Mouse (Mus musculus) lung, postnatal 0 days (tissue): Measurements from ENCODE around the gene Hist1h2ah. TPM values are rescaled to one million over a fixed set of nuclear protein-coding genes. Genes with fewer than 3 reads are reported as not detected.

Source experiments
- ATAC-seq: fragments of 200-750 bp; cut with Nextera tagmentation; 2 replicates; pipeline ENCODE4 v1.8.0; 2017; ENCODE audit warnings: moderate library complexity
- DNase-seq: peaks from one replicate; pipeline ENCODE4 v3.0.0-alpha.2; 2016; ENCODE audit warnings: low spot score
- H3K27ac ChIP-seq: fragments of 300-500 bp; sonication (generic); 2 replicates; pipeline ENCODE4 v1.5.1; 2014; ENCODE audit warnings: antibody characterized with exemption, mild to moderate bottlenecking, low read length, mixed read lengths
- H3K27me3 ChIP-seq: fragments of 300-500 bp; sonication (generic); replicated peaks from 2 replicates; pipeline ENCODE4 v1.6.1; 2014; ENCODE audit warnings: low read length, mixed read lengths; ENCODE audit not compliant: insufficient read depth
- H3K36me3 ChIP-seq: fragments of 300-500 bp; sonication (generic); 2 replicates; pipeline ENCODE4 v1.6.1; 2014; ENCODE audit warnings: low read length, mixed read lengths; ENCODE audit not compliant: insufficient read depth
- H3K4me1 ChIP-seq: fragments of 300-500 bp; sonication (generic); 2 replicates; pipeline ENCODE4 v1.6.1; 2014; ENCODE audit warnings: antibody characterized with exemption, low read depth, low read length, mixed read lengths; ENCODE audit not compliant: insufficient read depth
- H3K4me2 ChIP-seq: fragments of 300-500 bp; sonication (generic); replicated peaks from 2 replicates; pipeline ENCODE4 v1.6.1; 2014; ENCODE audit warnings: low read depth, mild to moderate bottlenecking, low read length, moderate library complexity, mixed read lengths
- H3K4me3 ChIP-seq: fragments of 300-500 bp; sonication (generic); 2 replicates; pipeline ENCODE4 v1.5.1; 2014; ENCODE audit warnings: low read depth, low read length
- H3K9ac ChIP-seq: fragments of 300-500 bp; sonication (generic); replicated peaks from 2 replicates; pipeline ENCODE4 v1.6.1; 2014; ENCODE audit warnings: low read depth, mild to moderate bottlenecking
- H3K9me3 ChIP-seq: fragments of 300-500 bp; sonication (generic); 2 replicates; pipeline ENCODE4 v1.6.1; 2016; ENCODE audit warnings: low read length, mixed read lengths
- CTCF ChIP-seq: IDR thresholded peaks from 2 replicates; pipeline ENCODE4 v1.5.1; 2016; ENCODE audit warnings: antibody characterized with exemption, mild to moderate bottlenecking
- EP300 ChIP-seq: IDR thresholded peaks from 2 replicates; pipeline ENCODE4 v1.6.1; 2016; ENCODE audit warnings: antibody characterized with exemption, mild to moderate bottlenecking, control low read depth
- WGBS: fragments of 180-500 bp; shearing (Covaris S2); extraction: QIAGEN DNeasy Blood & Tissue Kit; methylation state at CpG from one replicate; pipeline ENCODE4 v1.1.7; 2014; 5-methylcytosine and 5-hydroxymethylcytosine counted together
- polyA plus RNA-seq: library from polyadenylated mRNA; unstranded; fragments of >200 nt; fragmentation: Nextera tagmentation; extraction: Ambion mirVana; gene quantifications from 2 replicates; pipeline ENCODE4 v1.2.1, GENCODE M21; 2015

Hist1h2ah gene
- polyA plus RNA-seq, 1 experiment from 2014 or later, result 4.2 TPM

GRCm38 (mm10) chr13:21997821-21998220, 37.5 kb downstream of the Hist1h2ah start:
- H3K27me3 ChIP-seq, result peaks cover 53% of the 10 kb centered on the region
- ATAC-seq, result no peak

GRCm38 (mm10) chr13:21997201-21997820, 38.1 kb downstream of the Hist1h2ah start:
- TF ChIP-seq CTCF (no peak), EP300 (no peak)
- no peak for DNase-seq
- Histone ChIP-seq H3K27ac (no peak overlapping the region), H3K4me1 (no peaks in the 10 kb centered on the region), H3K36me3 (no peaks in the 10 kb centered on the region), H3K9me3 (no peaks in the 10 kb centered on the region), H3K4me3 (no peak overlapping the region), H3K9ac (no peak overlapping the region), H3K4me2 (0 out of 2 replicates have a peak overlapping the region, but pooled peaks have one; percentile 17), H3K27me3 (peaks cover 50% of the 10 kb centered on the region)
- WGBS, result 3% methylated on average over 21 of the region's 21 CpGs
- ATAC-seq, result no peak

More at GRCm38 (mm10) chr13:21997821-21998220, 37.5 kb downstream of the Hist1h2ah start:
- Histone ChIP-seq H3K4me1 (no peaks in the 10 kb centered on the region), H3K4me2 (no peak overlapping the region), H3K36me3 (no peaks in the 10 kb centered on the region), H3K9ac (no peak overlapping the region), H3K4me3 (no peak overlapping the region), H3K9me3 (no peaks in the 10 kb centered on the region), H3K27ac (no peak overlapping the region)
- DNase-seq, result no peak
- TF ChIP-seq EP300 (no peak), CTCF (no peak)
- WGBS, result 8% methylated on average over 4 of the region's 4 CpGs

GRCm38 (mm10) chr13:21996840-21997185, 38.6 kb downstream of the Hist1h2ah start:
- no peak overlapping the region for H3K27ac ChIP-seq
- WGBS, result 3% methylated on average over 13 of the region's 13 CpGs
- no peak for TF ChIP-seq CTCF
- no peak for TF ChIP-seq EP300
- H3K9me3 ChIP-seq, result no peaks in the 10 kb centered on the region
- no peak overlapping the region for H3K4me3 ChIP-seq
- DNase-seq (no peak), ATAC-seq (no peak)
- H3K36me3 ChIP-seq, result no peaks in the 10 kb centered on the region
- no peaks in the 10 kb centered on the region for H3K4me1 ChIP-seq
- no peak overlapping the region for H3K9ac ChIP-seq
- peaks cover 50% of the 10 kb centered on the region for H3K27me3 ChIP-seq
- 0 out of 2 replicates have a peak overlapping the region, but pooled peaks have one; percentile 17 for H3K4me2 ChIP-seq

GRCm38 (mm10) chr13:21996101-21996839, 39.1 kb downstream of the Hist1h2ah start:
- ATAC-seq (no peak), DNase-seq (peak; percentile 46)
- Histone ChIP-seq H3K9me3 (no peaks in the 10 kb centered on the region), H3K36me3 (no peaks in the 10 kb centered on the region), H3K27me3 (peaks cover 50% of the 10 kb centered on the region), H3K9ac (no peak overlapping the region), H3K27ac (no peak overlapping the region), H3K4me1 (no peaks in the 10 kb centered on the region), H3K4me2 (0 out of 2 replicates have a peak overlapping the region, but pooled peaks have one; percentile 59), H3K4me3 (peak overlapping the region; percentile 40; the same call in 1 of the 2 replicates)
- no peak for TF ChIP-seq CTCF
- no peak for TF ChIP-seq EP300
- WGBS, result 4% methylated on average over 12 of the region's 12 CpGs

GRCm38 (mm10) chr13:21995331-21995914, 39.9 kb downstream of the Hist1h2ah start:
- Histone ChIP-seq H3K4me1 (no peaks in the 10 kb centered on the region), H3K27ac (no peak overlapping the region), H3K4me2 (peak overlapping the region; percentile 59), H3K27me3 (peaks cover 50% of the 10 kb centered on the region), H3K9ac (no peak overlapping the region), H3K9me3 (no peaks in the 10 kb centered on the region; the same call in 1 of the 2 replicates), H3K4me3 (peak overlapping the region; percentile 40), H3K36me3 (no peaks in the 10 kb centered on the region)
- under 1% methylated on average over 21 of the region's 21 CpGs for WGBS
- TF ChIP-seq CTCF (peak; percentile 33), EP300 (no peak)
- ATAC-seq (peak; percentile 54), DNase-seq (peak; percentile 54)

GRCm38 (mm10) chr13:21994896-21995295, 40.5 kb downstream of the Hist1h2ah start:
- Histone ChIP-seq H3K9ac (no peak overlapping the region), H3K4me2 (peak overlapping the region; percentile 59), H3K9me3 (no peaks in the 10 kb centered on the region; the same call in 1 of the 2 replicates), H3K4me1 (no peaks in the 10 kb centered on the region), H3K27ac (no peak overlapping the region), H3K27me3 (peaks cover 45% of the 10 kb centered on the region), H3K4me3 (peak overlapping the region; percentile 40), H3K36me3 (no peaks in the 10 kb centered on the region)
- ATAC-seq (no peak), DNase-seq (peak; percentile 26)
- TF ChIP-seq CTCF (no peak), EP300 (no peak)
- WGBS, result 4% methylated on average over 8 of the region's 8 CpGs
